Mouse (Mus musculus) liver, embryonic 16.5 days (tissue): ENCODE results near the gene Ncaph. TPM values are rescaled to one million over a fixed set of nuclear protein-coding genes. Genes with fewer than 3 reads are reported as not detected.
"Not testable (repeated sequence)": the region's sequence is repeated elsewhere in the genome, so short reads cannot be mapped to it uniquely, and the experiment has no call there.

ENCODE experiments used
- ATAC-seq: fragments of 200-750 bp; cut with Nextera tagmentation; 2 replicates; pipeline ENCODE4 v1.8.0; 2017; ENCODE audit warnings: low read depth, mild to moderate bottlenecking, moderate number of reproducible peaks, moderate library complexity
- H3K27ac ChIP-seq: fragments of 300-500 bp; sonication (generic); 2 replicates; pipeline ENCODE4 v1.5.1; 2014; ENCODE audit warnings: mild to moderate bottlenecking, low read length
- H3K27me3 ChIP-seq: fragments of 300-500 bp; sonication (generic); 2 replicates; pipeline ENCODE4 v1.6.1; 2014; ENCODE audit warnings: low read depth, low read length, mixed read lengths; ENCODE audit not compliant: control insufficient read depth, insufficient read depth
- H3K36me3 ChIP-seq: fragments of 300-500 bp; sonication (generic); 2 replicates; pipeline ENCODE4 v1.6.1; 2014; ENCODE audit warnings: mild to moderate bottlenecking; ENCODE audit not compliant: control insufficient read depth, insufficient read depth
- H3K4me1 ChIP-seq: fragments of 300-500 bp; sonication (generic); 2 replicates; pipeline ENCODE4 v1.6.1; 2014; ENCODE audit warnings: low read depth, low read length, mixed read lengths; ENCODE audit not compliant: control insufficient read depth
- H3K4me2 ChIP-seq: fragments of 300-500 bp; sonication (generic); 2 replicates; pipeline ENCODE4 v1.6.1; 2014; ENCODE audit warnings: low read depth, low read length, mixed read lengths
- H3K4me3 ChIP-seq: fragments of 300-500 bp; sonication (generic); 2 replicates; pipeline ENCODE4 v1.5.1; 2014; ENCODE audit warnings: low read depth, mild to moderate bottlenecking, low read length
- H3K9ac ChIP-seq: fragments of 300-500 bp; sonication (generic); 2 replicates; pipeline ENCODE4 v1.6.1; 2014; ENCODE audit warnings: low read depth, low read length
- H3K9me3 ChIP-seq: fragments of 300-500 bp; sonication (generic); replicated peaks from 2 replicates; pipeline ENCODE4 v1.6.1; 2016; ENCODE audit warnings: low read length; ENCODE audit not compliant: control insufficient read depth
- WGBS: fragments of 180-500 bp; shearing (Covaris S2); extraction: QIAGEN DNeasy Blood & Tissue Kit; methylation state at CpG from one replicate; pipeline ENCODE4 v1.1.7; 2014; ENCODE audit not compliant: insufficient replicate concordance; 5-methylcytosine and 5-hydroxymethylcytosine counted together
- polyA plus RNA-seq: library from polyadenylated mRNA; unstranded; fragments of >200 nt; fragmentation: Nextera tagmentation; extraction: Ambion mirVana; gene quantifications from 2 replicates; pipeline ENCODE4 v1.2.1, GENCODE M21; 2015

The Ncaph gene
- polyA plus RNA-seq, 1 experiment from 2014 or later, result 54.8 TPM

DNA sequence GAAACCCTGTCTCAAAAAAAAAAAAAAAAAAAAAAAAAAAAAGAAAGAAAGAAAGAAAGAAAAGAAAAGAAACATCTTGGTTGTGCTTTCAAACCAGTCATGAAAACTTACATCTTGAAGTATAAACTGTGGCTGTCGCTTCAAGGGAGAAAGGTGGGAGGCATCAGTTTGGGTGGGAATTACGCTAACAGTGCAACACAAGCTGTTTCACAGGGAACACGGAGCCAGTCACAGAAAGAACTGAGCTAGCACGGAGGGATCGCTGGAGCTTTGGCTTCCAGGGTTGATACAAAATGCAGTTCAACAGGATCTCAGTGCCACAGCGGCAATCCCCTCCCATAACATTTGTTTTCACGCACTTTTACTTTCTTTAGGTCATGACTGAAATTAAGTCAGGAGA, 6.3 kb upstream of the Ncaph start:
- no peak overlapping the region for H3K27ac ChIP-seq
- no peak overlapping the region for H3K9ac ChIP-seq
- peaks cover 27% of the 10 kb centered on the region for H3K36me3 ChIP-seq
- no peak for ATAC-seq
- H3K27me3 ChIP-seq, result no peaks in the 10 kb centered on the region
- peaks cover 41% of the 10 kb centered on the region for H3K4me1 ChIP-seq
- H3K4me3 ChIP-seq, result no peak overlapping the region
- no peak overlapping the region for H3K4me2 ChIP-seq
- 0 out of 2 replicates have a peak, but pooled peaks cover 2% of the 10 kb centered on the region for H3K9me3 ChIP-seq
- WGBS, result 91% methylated on average over 7 of the region's 7 CpGs

DNA sequence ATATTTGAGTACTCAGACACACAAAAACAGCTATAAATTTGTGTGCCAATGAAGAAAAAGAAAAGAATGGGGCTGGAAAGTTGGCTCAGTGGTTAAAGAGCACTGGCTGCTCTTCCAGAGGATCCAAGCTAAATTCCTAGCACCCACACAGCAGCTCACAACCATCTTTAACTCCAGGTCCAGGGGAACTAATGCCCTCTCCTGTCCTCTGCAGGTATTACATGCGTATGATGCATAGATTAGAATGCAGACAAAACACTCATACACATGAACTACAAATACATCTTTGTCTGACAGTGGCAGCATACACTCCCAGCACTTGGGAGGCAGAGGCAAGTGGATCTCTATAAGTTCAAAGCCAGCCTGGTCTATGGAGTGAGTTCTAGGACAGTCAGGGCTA, 5.9 kb upstream of the Ncaph start:
- WGBS, result 93% methylated on average over 1 of the region's 1 CpGs
- Histone ChIP-seq H3K36me3 (peaks cover 27% of the 10 kb centered on the region), H3K9ac (no peak overlapping the region), H3K4me2 (no peak overlapping the region), H3K27ac (no peak overlapping the region), H3K27me3 (no peaks in the 10 kb centered on the region), H3K4me3 (no peak overlapping the region), H3K9me3 (0 out of 2 replicates have a peak, but pooled peaks cover 2% of the 10 kb centered on the region), H3K4me1 (peaks cover 41% of the 10 kb centered on the region)
- no peak for ATAC-seq

DNA sequence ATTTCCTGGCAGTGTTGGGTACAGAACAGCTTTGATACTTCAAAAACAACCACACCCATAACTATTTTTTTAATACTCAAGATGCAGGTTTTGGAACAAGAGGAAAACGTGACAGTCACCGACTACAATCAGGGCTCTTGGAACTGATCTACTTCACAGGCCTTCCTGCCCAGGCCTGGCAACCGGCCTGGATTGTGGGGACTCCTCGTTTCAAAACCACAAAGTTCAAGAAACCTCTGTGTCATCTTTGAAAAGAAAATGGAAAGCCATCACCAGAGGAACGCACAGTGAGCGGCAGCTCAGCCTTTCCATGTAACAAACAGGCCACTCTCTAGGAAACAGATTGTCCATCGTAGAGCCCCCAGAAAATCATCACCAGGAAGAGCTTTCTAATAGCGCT, 5.3 kb upstream of the Ncaph start:
- ATAC-seq, result no peak
- Histone ChIP-seq H3K27me3 (no peaks in the 10 kb centered on the region), H3K4me2 (no peak overlapping the region), H3K9ac (no peak overlapping the region), H3K36me3 (peaks cover 27% of the 10 kb centered on the region), H3K4me3 (no peak overlapping the region), H3K4me1 (peaks cover 41% of the 10 kb centered on the region), H3K9me3 (0 out of 2 replicates have a peak, but pooled peaks cover 2% of the 10 kb centered on the region), H3K27ac (no peak overlapping the region)
- 79% methylated on average over 8 of the region's 8 CpGs for WGBS

DNA sequence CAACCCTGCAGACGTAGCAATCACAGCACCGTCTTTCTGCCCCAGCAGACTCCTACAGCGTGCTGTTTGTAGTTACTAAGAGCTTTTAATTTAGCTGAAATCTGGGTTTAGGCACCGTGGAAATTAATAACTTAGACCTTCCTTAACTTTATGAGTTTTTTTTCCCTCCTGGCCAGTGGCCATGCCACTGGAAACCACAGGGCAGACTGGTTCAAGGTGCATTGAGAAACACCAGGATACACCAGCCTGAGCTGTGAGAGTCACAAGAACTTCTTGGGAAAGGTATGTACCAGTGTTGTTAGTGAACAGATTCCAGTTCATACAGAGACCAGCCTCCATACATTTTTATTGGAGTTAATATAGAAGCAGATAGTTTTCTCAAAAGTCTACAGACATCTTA, 4.7 kb upstream of the Ncaph start:
- Histone ChIP-seq H3K4me1 (peaks cover 35% of the 10 kb centered on the region), H3K9ac (no peak overlapping the region), H3K9me3 (0 out of 2 replicates have a peak, but pooled peaks cover 2% of the 10 kb centered on the region), H3K27ac (no peak overlapping the region), H3K4me3 (no peak overlapping the region), H3K4me2 (no peak overlapping the region), H3K36me3 (peaks cover 27% of the 10 kb centered on the region), H3K27me3 (no peaks in the 10 kb centered on the region)
- no peak for ATAC-seq
- 82% methylated on average over 4 of the region's 4 CpGs for WGBS

DNA sequence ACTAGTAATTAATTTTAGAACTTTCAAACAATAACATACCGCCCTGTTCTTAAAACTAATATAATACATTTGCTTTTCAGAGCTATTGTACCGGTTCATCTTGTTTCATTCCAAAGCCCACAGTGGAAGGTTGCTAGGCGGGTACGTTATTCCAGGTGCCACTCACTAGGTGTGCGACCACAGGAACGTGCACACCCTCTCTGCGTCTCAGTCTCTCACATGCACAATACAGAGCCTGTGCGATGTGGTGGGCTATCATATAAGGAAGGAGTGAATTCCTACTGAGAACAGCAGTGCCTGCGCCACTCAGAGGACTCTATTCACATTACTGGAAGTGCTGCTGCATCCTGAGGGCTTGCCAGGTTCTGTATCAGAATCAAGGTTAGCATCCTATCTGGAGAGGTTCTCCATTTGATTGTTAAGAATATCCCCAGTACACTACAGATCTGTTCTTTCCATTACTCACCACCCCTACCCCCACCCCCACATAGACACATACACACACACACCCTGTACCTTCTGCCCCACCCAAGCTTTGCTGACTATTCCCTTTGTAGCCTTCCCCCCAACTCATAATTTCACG, 4.2 kb upstream of the Ncaph start:
- Histone ChIP-seq H3K4me3 (no peak overlapping the region), H3K9me3 (0 out of 2 replicates have a peak, but pooled peaks cover 2% of the 10 kb centered on the region), H3K9ac (no peak overlapping the region), H3K27ac (no peak overlapping the region), H3K4me1 (peaks cover 36% of the 10 kb centered on the region), H3K4me2 (no peak overlapping the region), H3K36me3 (peaks cover 27% of the 10 kb centered on the region), H3K27me3 (no peaks in the 10 kb centered on the region)
- 75% methylated on average over 10 of the region's 10 CpGs for WGBS
- ATAC-seq, result no peak

DNA sequence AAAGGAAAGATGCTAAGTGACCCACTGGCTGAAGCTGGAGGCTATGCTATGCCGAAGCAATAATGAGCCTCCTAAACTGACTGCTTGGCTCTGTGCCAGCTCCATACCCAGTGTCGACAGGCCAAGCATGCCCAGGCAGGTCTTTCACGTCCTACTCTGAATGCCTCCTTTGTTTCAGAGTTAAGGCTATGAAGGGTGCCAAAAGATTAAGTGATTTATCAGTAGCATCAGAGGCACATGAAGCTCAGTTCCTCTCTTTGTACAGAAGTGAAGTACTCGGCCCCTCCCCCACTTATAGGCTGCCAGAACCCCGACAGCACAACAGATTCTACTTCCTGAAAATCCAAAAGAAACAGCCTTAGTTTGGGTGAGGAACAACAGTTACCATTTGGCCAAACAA, 3.2 kb upstream of the Ncaph start:
- 13% methylated on average over 5 of the region's 5 CpGs for WGBS
- 0 out of 2 replicates have a peak, but pooled peaks cover 2% of the 10 kb centered on the region for H3K9me3 ChIP-seq
- no peak overlapping the region for H3K4me2 ChIP-seq
- H3K36me3 ChIP-seq, result peaks cover 27% of the 10 kb centered on the region
- peaks cover 38% of the 10 kb centered on the region for H3K4me1 ChIP-seq
- H3K9ac ChIP-seq, result 0 out of 2 replicates have a peak overlapping the region, but pooled peaks have one; percentile 9
- no peaks in the 10 kb centered on the region for H3K27me3 ChIP-seq
- H3K4me3 ChIP-seq, result no peak overlapping the region
- no peak for ATAC-seq
- 0 out of 2 replicates have a peak overlapping the region, but pooled peaks have one; percentile 16 for H3K27ac ChIP-seq

DNA sequence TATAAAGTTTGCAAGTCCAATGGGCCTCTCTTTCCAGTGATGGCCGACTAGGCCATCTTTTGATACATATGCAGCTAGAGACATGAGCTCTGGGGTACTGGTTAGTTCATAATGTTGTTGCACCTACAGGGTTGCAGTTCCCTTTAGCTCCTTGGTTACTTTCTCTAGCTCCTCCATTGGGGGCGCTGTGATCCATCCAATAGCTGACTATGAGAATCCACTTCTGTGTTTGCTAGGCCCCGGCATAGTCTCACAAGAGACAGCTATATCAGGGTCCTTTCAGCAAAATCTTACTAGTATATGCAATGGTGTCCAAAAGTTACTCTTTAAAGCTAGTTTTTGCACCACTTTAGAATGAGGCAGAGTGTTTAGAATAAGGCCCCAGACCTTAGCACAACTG, 1.5 kb upstream of the Ncaph start:
- not testable (repeated sequence) for H3K4me3 ChIP-seq, H3K27me3 ChIP-seq, H3K27ac ChIP-seq, ATAC-seq, H3K9me3 ChIP-seq, H3K9ac ChIP-seq, H3K4me2 ChIP-seq
- H3K4me1 ChIP-seq, result peaks cover 37% of the 10 kb centered on the region
- H3K36me3 ChIP-seq, result peaks cover 13% of the 10 kb centered on the region
- 16% methylated on average over 2 of the region's 3 CpGs for WGBS

DNA sequence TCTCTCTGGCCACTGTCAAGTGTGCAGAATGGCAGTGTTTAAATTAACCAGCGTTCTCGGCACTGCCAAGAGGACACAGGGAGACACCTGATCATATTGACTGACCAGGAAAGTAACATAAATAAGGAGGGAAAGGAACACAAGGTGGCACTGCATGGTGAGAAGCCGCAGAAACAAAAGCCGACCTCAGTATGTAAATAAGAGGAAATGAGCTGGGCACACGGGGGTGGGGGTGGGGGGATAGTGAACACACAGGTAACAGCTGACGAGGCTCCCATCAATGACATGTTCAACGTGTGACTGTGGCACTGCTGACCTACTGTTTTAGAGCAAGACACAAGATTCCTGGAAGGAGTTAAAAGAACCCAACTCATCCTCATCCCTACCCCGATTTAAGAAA, 2.4 kb downstream of the Ncaph start:
- H3K9me3 ChIP-seq, result no peaks in the 10 kb centered on the region
- ATAC-seq, result no peak
- H3K27ac ChIP-seq, result no peak overlapping the region
- H3K4me1 ChIP-seq, result peaks cover 35% of the 10 kb centered on the region
- 52% methylated on average over 8 of the region's 8 CpGs for WGBS
- peak overlapping the region; percentile 94; the same call in 1 of the 2 replicates for H3K4me3 ChIP-seq
- no peak overlapping the region for H3K9ac ChIP-seq
- no peaks in the 10 kb centered on the region for H3K27me3 ChIP-seq
- peak overlapping the region; percentile 78; the same call in 1 of the 2 replicates for H3K4me2 ChIP-seq
- peaks cover 13% of the 10 kb centered on the region for H3K36me3 ChIP-seq

DNA sequence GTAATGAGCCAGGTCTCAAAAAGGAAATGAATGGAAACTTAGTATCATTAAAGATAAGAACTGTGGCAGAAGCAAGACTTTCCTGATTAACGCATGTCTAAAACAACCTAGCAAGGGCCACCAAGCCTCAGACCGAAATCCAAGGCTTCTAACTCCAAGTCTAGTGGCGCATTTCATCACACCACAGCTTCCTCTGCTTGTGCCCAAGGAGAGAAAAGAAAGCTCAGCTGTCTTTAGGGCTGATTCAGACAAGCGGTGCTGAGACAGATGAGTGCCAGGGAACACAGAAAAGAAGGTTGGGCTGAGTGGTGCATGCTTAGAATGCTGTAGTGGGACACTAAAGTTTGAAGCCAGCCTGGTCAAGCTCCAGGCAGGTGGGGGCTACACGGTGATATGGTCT, 4.8 kb downstream of the Ncaph start:
- WGBS, result 64% methylated on average over 5 of the region's 5 CpGs
- ATAC-seq, result no peak

More for the DNA sequence above, 4.8 kb downstream of the Ncaph start:
- Histone ChIP-seq H3K9me3 (no peaks in the 10 kb centered on the region), H3K4me3 (no peak overlapping the region), H3K27me3 (no peaks in the 10 kb centered on the region), H3K27ac (no peak overlapping the region), H3K4me2 (no peak overlapping the region), H3K9ac (no peak overlapping the region), H3K36me3 (peaks cover 37% of the 10 kb centered on the region), H3K4me1 (peaks cover 27% of the 10 kb centered on the region)
